Mouse (Mus musculus) testis, adult 2 months (tissue): ENCODE measurements around the gene Gpx4. TPM values are rescaled to one million over a fixed set of nuclear protein-coding genes. Genes with fewer than 3 reads are reported as not detected.

Experiments used
- H3K27ac ChIP-seq: fragments of 200-500 bp; 2 replicates; pipeline ENCODE4 v1.5.1; 2012; ENCODE audit warnings: low read depth, low read length; ENCODE audit not compliant: control insufficient read depth, insufficient read depth
- H3K27me3 ChIP-seq: fragments of 200-500 bp; 2 replicates; pipeline ENCODE4 v1.6.1; 2012; ENCODE audit warnings: mild to moderate bottlenecking, low read length, moderate library complexity; ENCODE audit not compliant: control insufficient read depth, insufficient read depth
- H3K36me3 ChIP-seq: fragments of 200-500 bp; 2 replicates; pipeline ENCODE4 v1.6.1; 2012; ENCODE audit warnings: mild to moderate bottlenecking, low read length; ENCODE audit not compliant: control insufficient read depth, insufficient read depth
- H3K4me1 ChIP-seq: fragments of 200-500 bp; 2 replicates; pipeline ENCODE4 v1.6.1; 2012; ENCODE audit warnings: low read length; ENCODE audit not compliant: control insufficient read depth, insufficient read depth
- H3K4me3 ChIP-seq: fragments of 200-500 bp; 2 replicates; pipeline ENCODE4 v1.5.1; 2012; ENCODE audit warnings: low read depth, mild to moderate bottlenecking, low read length, moderate library complexity, mixed read lengths; ENCODE audit not compliant: control insufficient read depth
- CTCF ChIP-seq: fragments of 200-500 bp; IDR thresholded peaks from 2 replicates; pipeline ENCODE4 v1.5.1; 2012; ENCODE audit warnings: low read depth, mild to moderate bottlenecking, inconsistent platforms, low read length, moderate library complexity; ENCODE audit not compliant: control insufficient read depth, insufficient read depth, insufficient replicate concordance
- POLR2A ChIP-seq: fragments of 200-500 bp; IDR thresholded peaks from 2 replicates; pipeline ENCODE4 v1.6.1; 2012; ENCODE audit warnings: low read depth, mild to moderate bottlenecking, inconsistent platforms, low read length, moderate library complexity; ENCODE audit not compliant: control insufficient read depth
- polyA plus RNA-seq: library from polyadenylated mRNA; depleted of rRNA; stranded (reverse); fragments of >200 nt; gene quantifications from 2 replicates; pipeline ENCODE4 v1.2.3, GENCODE M21; 2012

The Gpx4 gene
- polyA plus RNA-seq, 1 experiment = 3,516 TPM

GRCm38 (mm10) chr10:80018739-80019297 is 28.1 kb upstream of the Gpx4 start:
- Histone ChIP-seq H3K4me1 (peaks cover 2% of the 10 kb centered on the region; the same call in 1 of the 2 replicates), H3K27ac (no peak overlapping the region), H3K4me3 (no peak overlapping the region), H3K27me3 (no peaks in the 10 kb centered on the region), H3K36me3 (no peaks in the 10 kb centered on the region)
- TF ChIP-seq CTCF (no peak), POLR2A (no peak)

- TF ChIP-seq CTCF = no peak
- TF ChIP-seq POLR2A = no peak
- H3K4me3 ChIP-seq = no peak overlapping the region
- no peaks in the 10 kb centered on the region for H3K36me3 ChIP-seq
- H3K27ac ChIP-seq = no peak overlapping the region
- H3K4me1 ChIP-seq = peaks cover 4% of the 10 kb centered on the region; the same call in 1 of the 2 replicates
- H3K27me3 ChIP-seq = no peaks in the 10 kb centered on the region
These were observed 27.4 kb upstream of the Gpx4 start for GRCm38 (mm10) chr10:80019471-80020131.

GRCm38 (mm10) chr10:80020191-80020590 is 26.8 kb upstream of the Gpx4 start:
- TF ChIP-seq POLR2A = no peak
- TF ChIP-seq CTCF = no peak
- Histone ChIP-seq H3K36me3 (no peaks in the 10 kb centered on the region), H3K4me3 (no peak overlapping the region), H3K27me3 (no peaks in the 10 kb centered on the region), H3K27ac (no peak overlapping the region), H3K4me1 (peaks cover 4% of the 10 kb centered on the region; the same call in 1 of the 2 replicates)

- H3K4me3 ChIP-seq = no peak overlapping the region
- H3K36me3 ChIP-seq = no peaks in the 10 kb centered on the region
- H3K27me3 ChIP-seq = no peaks in the 10 kb centered on the region
- no peak for TF ChIP-seq POLR2A
- no peak for TF ChIP-seq CTCF
- H3K4me1 ChIP-seq = peaks cover 6% of the 10 kb centered on the region; the same call in 1 of the 2 replicates
- no peak overlapping the region for H3K27ac ChIP-seq
These were observed 26.2 kb upstream of the Gpx4 start for GRCm38 (mm10) chr10:80020603-80021319.

DNA sequence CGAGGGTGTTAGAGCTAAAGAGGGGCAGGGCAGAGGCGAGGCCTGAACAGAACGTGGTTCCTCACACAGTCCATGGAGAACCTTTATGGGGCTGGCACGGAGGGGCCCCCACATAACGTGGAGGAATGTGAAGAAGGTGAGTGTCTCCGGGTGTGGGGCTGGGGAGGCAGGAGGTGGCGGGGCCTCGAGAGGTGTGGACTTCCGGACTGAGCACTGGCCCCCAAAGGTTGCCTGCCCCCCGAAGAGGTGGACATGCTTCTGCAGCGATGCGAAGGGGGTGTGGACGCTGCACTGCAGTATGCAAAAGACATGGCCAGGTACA is 25.7 kb upstream of the Gpx4 start:
- Histone ChIP-seq H3K27ac (no peak overlapping the region), H3K27me3 (no peaks in the 10 kb centered on the region), H3K4me1 (peaks cover 11% of the 10 kb centered on the region), H3K36me3 (no peaks in the 10 kb centered on the region), H3K4me3 (no peak overlapping the region)
- TF ChIP-seq POLR2A = no peak
- no peak for TF ChIP-seq CTCF

- no peaks in the 10 kb centered on the region for H3K27me3 ChIP-seq
- H3K4me3 ChIP-seq = no peak overlapping the region
- no peak overlapping the region for H3K27ac ChIP-seq
- no peak for TF ChIP-seq CTCF
- no peak for TF ChIP-seq POLR2A
- peaks cover 11% of the 10 kb centered on the region for H3K4me1 ChIP-seq
- H3K36me3 ChIP-seq = no peaks in the 10 kb centered on the region
These were observed 24.8 kb upstream of the Gpx4 start for GRCm38 (mm10) chr10:80022164-80022563.

DNA sequence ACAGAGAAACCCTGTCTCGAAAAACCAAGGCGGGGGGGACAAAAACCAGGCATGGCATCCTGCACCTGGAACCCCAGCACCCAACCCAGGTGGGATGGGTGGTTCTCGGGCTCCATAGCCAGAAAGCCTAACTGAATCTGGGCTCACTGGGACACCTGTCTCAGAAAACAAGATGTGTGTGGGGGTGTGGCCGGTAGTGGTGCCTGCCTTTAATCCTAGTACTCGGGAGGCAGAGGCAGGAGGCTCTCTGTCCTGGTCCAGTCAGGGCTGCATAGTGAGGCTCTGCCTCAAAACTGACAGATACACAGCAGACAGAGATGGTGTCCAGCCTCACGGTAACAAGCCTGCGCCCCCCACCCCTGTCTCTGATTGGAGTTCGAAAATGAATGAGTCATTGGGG is 24.2 kb upstream of the Gpx4 start:
- TF ChIP-seq CTCF (no peak), POLR2A (no peak)
- no peak overlapping the region for H3K4me3 ChIP-seq
- peaks cover 11% of the 10 kb centered on the region for H3K4me1 ChIP-seq
- no peak overlapping the region for H3K27ac ChIP-seq
- H3K36me3 ChIP-seq = no peaks in the 10 kb centered on the region
- H3K27me3 ChIP-seq = no peaks in the 10 kb centered on the region
